In genomic region chr6:55396176-55396575, GRCm38 (mm10) we compare ENCODE assay signal across 9 mouse cellular contexts. TPM values are rescaled to one million over a fixed set of nuclear protein-coding genes. Genes with fewer than 3 reads are reported as not detected.
DNase-seq lines count a peak whose midpoint lies in the region; ATAC-seq lines count a peak whose summit lies in the region.
"Had no signal": no experiment of that assay in that cellular context is flagged by ENCODE, and none has a peak within 500 bp of the region (broad histone marks: within the 10 kb centered on the region; RNA-seq: fewer than 3 reads in every experiment).

No protein-coding gene starts in this region.

- 16% methylated on average over 3 of the region's 3 CpGs for WGBS in embryonic facial prominence, embryonic 13.5 days
- 59% methylated on average over 3 of the region's 3 CpGs for WGBS in hindbrain, embryonic 12.5 days
- 54% methylated on average over 3 of the region's 3 CpGs for WGBS in midbrain, embryonic 16.5 days

- peak overlapping the region; percentile 14; the same call in 1 of the 2 replicates for H3K4me2 ChIP-seq in embryonic facial prominence, embryonic 13.5 days
- H3K4me2 ChIP-seq in hindbrain, embryonic 12.5 days (replicated peaks): no peak overlapping the region; the same call in 1 of the 2 replicates
- H3K4me2 ChIP-seq in midbrain, embryonic 16.5 days (ENCODE audit: low read length): no peak overlapping the region; the same call in 1 of the 2 replicates

- no peaks in the 10 kb centered on the region for H3K36me3 ChIP-seq in embryonic facial prominence, embryonic 13.5 days
- no peaks in the 10 kb centered on the region for H3K36me3 ChIP-seq in hindbrain, embryonic 12.5 days
- no peaks in the 10 kb centered on the region for H3K36me3 ChIP-seq in midbrain, embryonic 16.5 days (ENCODE audit: control insufficient read depth, insufficient read depth, low read length)

- H3K27ac ChIP-seq in embryonic facial prominence, embryonic 13.5 days: peak overlapping the region; percentile 11; the same call in 1 of the 2 replicates
- peak overlapping the region; percentile 58; the same call in 1 of the 2 replicates for H3K27ac ChIP-seq in hindbrain, embryonic 12.5 days
- peak overlapping the region; percentile 70 for H3K27ac ChIP-seq in midbrain, embryonic 16.5 days (ENCODE audit: low read length)

- no peak overlapping the region for H3K9ac ChIP-seq in embryonic facial prominence, embryonic 13.5 days
- no peak overlapping the region for H3K9ac ChIP-seq in hindbrain, embryonic 12.5 days
- H3K9ac ChIP-seq in midbrain, embryonic 16.5 days (ENCODE audit: low read depth, low read length): no peak overlapping the region

- H3K4me1 ChIP-seq in embryonic facial prominence, embryonic 13.5 days: peaks cover 40% of the 10 kb centered on the region
- peaks cover 40% of the 10 kb centered on the region for H3K4me1 ChIP-seq in hindbrain, embryonic 12.5 days
- peaks cover 16% of the 10 kb centered on the region for H3K4me1 ChIP-seq in midbrain, embryonic 16.5 days (ENCODE audit: control insufficient read depth, insufficient read depth, low read length)

- peak; percentile 27 for DNase-seq in retina, postnatal 1 day
- no peak for DNase-seq in retina, embryonic 14.5 days (ENCODE audit: low spot score)
- DNase-seq in left cerebral cortex, adult 18-20 months (ENCODE audit: low spot score in 2 of 2): peak; percentile 26 to 60
- DNase-seq in T-cell, adult 2 months (ENCODE audit: low spot score): no peak
- DNase-seq in adrenal gland, postnatal 25 days: no peak

- peaks cover 15% of the 10 kb centered on the region; the same call in 1 of the 2 replicates for H3K27me3 ChIP-seq in embryonic facial prominence, embryonic 13.5 days
- 0 out of 2 replicates have a peak, but pooled peaks cover 3% of the 10 kb centered on the region for H3K27me3 ChIP-seq in hindbrain, embryonic 12.5 days
- no peaks in the 10 kb centered on the region for H3K27me3 ChIP-seq in midbrain, embryonic 16.5 days (ENCODE audit: control insufficient read depth, insufficient read depth, low read depth, low read length)

- peak; percentile 24; the same call in 1 of the 2 replicates for ATAC-seq in embryonic facial prominence, embryonic 13.5 days (ENCODE audit: insufficient number of reproducible peaks, insufficient read depth, low FRiP score, low TSS enrichment, low read depth)
- ATAC-seq in hindbrain, embryonic 12.5 days (ENCODE audit: low FRiP score): no peak
- peak; percentile 42 for ATAC-seq in midbrain, embryonic 16.5 days

- H3K4me3 ChIP-seq in embryonic facial prominence, embryonic 13.5 days: no peak overlapping the region
- H3K4me3 ChIP-seq in hindbrain, embryonic 12.5 days: no peak overlapping the region
- H3K4me3 ChIP-seq in midbrain, embryonic 16.5 days (ENCODE audit: low read depth, low read length): no peak overlapping the region

- no peaks in the 10 kb centered on the region for H3K9me3 ChIP-seq in embryonic facial prominence, embryonic 13.5 days
- H3K9me3 ChIP-seq in hindbrain, embryonic 12.5 days (replicated peaks): no peaks in the 10 kb centered on the region
- H3K9me3 ChIP-seq in midbrain, embryonic 16.5 days (replicated peaks; ENCODE audit: control insufficient read depth, low read length, poor library complexity, severe bottlenecking): no peaks in the 10 kb centered on the region

RNA-seq across cellular contexts. Expression of gene Ghrhr, which starts 20.1 kb away (rescaled TPM):
- not detected in 2 replicates for polyA plus RNA-seq in embryonic facial prominence, embryonic 13.5 days (2015; fragmentation: Nextera tagmentation; extraction: Ambion mirVana)
- not detected in 2 replicates for polyA plus RNA-seq in hindbrain, embryonic 12.5 days (2016; fragmentation: Nextera tagmentation; extraction: Ambion mirVana)
- not detected for total RNA-seq in left cerebral cortex, adult 18-20 months (2021)
- polyA plus RNA-seq in midbrain, embryonic 16.5 days (2015; fragmentation: Nextera tagmentation; extraction: Ambion mirVana): not detected in 2 replicates
- total RNA-seq in adrenal gland, postnatal 25 days (2021): not detected in 2 replicates
- polyA plus RNA-seq: neural tube, embryonic 11.5 days had no signal

RNA-seq across cellular contexts. Expression of gene Adcyap1r1, which starts 55.6 kb away (rescaled TPM):
- 1.0 and 1.3 TPM in 2 replicates for polyA plus RNA-seq in embryonic facial prominence, embryonic 13.5 days (2015; fragmentation: Nextera tagmentation; extraction: Ambion mirVana)
- 36.6 and 44.5 TPM in 2 replicates for polyA plus RNA-seq in hindbrain, embryonic 12.5 days (2016; fragmentation: Nextera tagmentation; extraction: Ambion mirVana)
- 100 to 1,000 TPM; 121 to 135 TPM for total RNA-seq in left cerebral cortex, adult 18-20 months (2021)
- 46.9 and 60.8 TPM in 2 replicates for polyA plus RNA-seq in midbrain, embryonic 16.5 days (2015; fragmentation: Nextera tagmentation; extraction: Ambion mirVana)
- 28.9 and 37.9 TPM in 2 replicates for total RNA-seq in adrenal gland, postnatal 25 days (2021)

RNA-seq across cellular contexts. Expression of gene Aqp1, which starts 59.9 kb away (rescaled TPM):
- 46.6 and 65.9 TPM in 2 replicates for polyA plus RNA-seq in embryonic facial prominence, embryonic 13.5 days (2015; fragmentation: Nextera tagmentation; extraction: Ambion mirVana)
- polyA plus RNA-seq in hindbrain, embryonic 12.5 days (2016; fragmentation: Nextera tagmentation; extraction: Ambion mirVana): 11.9 and 12.7 TPM in 2 replicates
- total RNA-seq in left cerebral cortex, adult 18-20 months (2021): under 1 TPM; 0.37 to 0.40 TPM
- polyA plus RNA-seq in midbrain, embryonic 16.5 days (2015; fragmentation: Nextera tagmentation; extraction: Ambion mirVana): 4.8 and 5.4 TPM in 2 replicates
- total RNA-seq in adrenal gland, postnatal 25 days (2021): 34.6 and 48.9 TPM in 2 replicates

Comparison
In these comparisons a context has a peak if more than half of its experiments do, and no peak if none do; other contexts are left out.
1. DNase-seq: peak in retina, postnatal 1 day (single experiment) and left cerebral cortex, adult 18-20 months (2 of 2); none in retina, embryonic 14.5 days (single experiment), T-cell, adult 2 months (single experiment) and adrenal gland, postnatal 25 days (single experiment).
2. H3K27ac ChIP-seq: peak in every context shown above with its lines; median percentile 70 in midbrain, embryonic 16.5 days; 58 in hindbrain, embryonic 12.5 days; 11 in embryonic facial prominence, embryonic 13.5 days.
3. RNA of gene Adcyap1r1, which starts 55.6 kb away (polyA plus RNA-seq): 46.9 to 60.8 TPM in midbrain, embryonic 16.5 days and 36.6 to 44.5 TPM in hindbrain, embryonic 12.5 days; 1.0 to 1.3 TPM in embryonic facial prominence, embryonic 13.5 days; every median in the first group is over 10 times any median in the second.